Mouse (Mus musculus) splenic B cell, adult 2 months (primary cell): ENCODE data around the gene Tmem37.

ENCODE experiments used
- DNase-seq: peaks from one replicate; pipeline ENCODE4 v3.0.0-alpha.2; 2011; ENCODE audit warnings: low read depth, low spot score
- H3K27me3 ChIP-seq: 2 replicates; pipeline ENCODE4 v1.6.1; 2012; ENCODE audit warnings: mild to moderate bottlenecking, low read length, moderate library complexity, mixed read lengths; ENCODE audit not compliant: control insufficient read depth, poor library complexity, insufficient read depth, severe bottlenecking
- H3K36me3 ChIP-seq: 2 replicates; pipeline ENCODE4 v1.6.1; 2012; ENCODE audit warnings: mild to moderate bottlenecking, low read length, moderate library complexity, mixed read lengths; ENCODE audit not compliant: control insufficient read depth, poor library complexity, insufficient read depth, severe bottlenecking

Gene Tmem37

DNA sequence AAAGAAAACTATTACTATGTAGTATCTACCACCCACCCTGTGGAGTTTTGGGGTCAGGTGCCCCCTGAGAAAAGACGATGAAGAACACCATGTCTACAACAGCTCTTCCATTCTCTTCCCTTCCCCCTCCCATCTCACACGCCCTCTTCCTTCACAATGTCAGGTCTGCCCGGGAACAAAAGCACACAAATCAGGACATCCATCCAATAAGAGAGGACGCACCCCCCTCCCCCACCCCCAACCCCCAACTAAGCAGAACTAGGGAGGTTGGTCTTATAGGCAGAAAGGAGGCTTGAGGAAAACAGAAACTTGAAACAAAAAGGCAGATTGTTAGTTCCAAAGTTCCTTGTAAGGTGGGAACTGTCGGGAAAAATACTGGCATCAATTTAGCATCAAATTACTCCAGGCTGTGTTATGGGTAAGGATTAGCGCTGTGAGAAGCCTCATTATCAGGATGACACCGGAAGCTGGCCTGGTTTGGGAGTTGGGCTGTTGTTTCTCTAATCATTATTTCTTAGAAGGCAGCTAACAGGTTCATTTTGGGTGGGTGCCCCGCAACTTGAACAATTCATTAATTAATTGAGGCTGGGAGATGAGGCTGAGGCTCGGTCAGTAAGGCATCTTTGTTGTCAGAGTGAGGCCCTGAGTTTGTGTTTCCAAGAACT is 4.0 kb upstream of the Tmem37 start:
- H3K36me3 ChIP-seq, result no peaks in the 10 kb centered on the region
- H3K27me3 ChIP-seq, result no peaks in the 10 kb centered on the region
- DNase-seq, result no peak

DNA sequence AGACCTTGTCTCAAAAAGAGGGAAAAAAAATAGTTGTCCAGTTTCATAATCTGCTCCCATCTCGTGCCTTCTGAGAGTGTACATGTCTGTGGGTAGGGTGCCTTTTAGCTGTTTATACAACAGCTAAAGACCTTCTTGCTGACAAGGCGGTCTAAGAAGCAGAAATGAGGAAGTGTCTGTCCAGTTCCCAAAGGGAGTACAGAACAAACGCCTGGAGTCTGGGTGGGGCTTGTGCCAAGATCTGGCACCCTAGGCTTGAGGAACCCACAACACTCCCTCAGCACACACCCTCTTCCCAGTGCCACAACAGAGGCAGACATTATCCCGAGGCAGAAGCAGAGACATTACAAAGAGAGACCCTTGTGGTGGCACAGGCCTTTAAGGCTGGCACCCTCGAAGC is 1.6 kb upstream of the Tmem37 start:
- no peak for DNase-seq
- H3K36me3 ChIP-seq, result no peaks in the 10 kb centered on the region
- H3K27me3 ChIP-seq, result no peaks in the 10 kb centered on the region

DNA sequence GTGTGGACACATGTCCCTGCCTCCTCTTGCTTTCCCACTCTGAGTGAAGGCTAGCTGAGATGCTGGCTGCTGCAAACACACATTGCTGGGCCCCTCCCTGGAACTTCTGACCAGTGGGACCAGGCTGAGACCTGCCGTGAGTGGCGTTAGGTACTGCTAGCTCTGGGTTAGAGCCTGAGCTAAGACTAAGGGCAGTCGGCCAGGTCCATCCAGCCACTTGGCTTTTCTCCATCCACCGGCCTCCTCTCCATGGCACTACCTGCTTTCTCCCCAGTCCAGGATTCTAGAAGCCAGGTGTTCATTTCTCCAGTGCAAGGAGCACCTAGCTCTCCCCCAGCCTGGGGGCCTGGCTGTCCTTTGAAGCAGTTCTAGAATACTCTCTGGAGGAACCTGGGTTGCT is 1.1 kb upstream of the Tmem37 start:
- Histone ChIP-seq H3K27me3 (no peaks in the 10 kb centered on the region), H3K36me3 (no peaks in the 10 kb centered on the region)
- DNase-seq, result no peak

DNA sequence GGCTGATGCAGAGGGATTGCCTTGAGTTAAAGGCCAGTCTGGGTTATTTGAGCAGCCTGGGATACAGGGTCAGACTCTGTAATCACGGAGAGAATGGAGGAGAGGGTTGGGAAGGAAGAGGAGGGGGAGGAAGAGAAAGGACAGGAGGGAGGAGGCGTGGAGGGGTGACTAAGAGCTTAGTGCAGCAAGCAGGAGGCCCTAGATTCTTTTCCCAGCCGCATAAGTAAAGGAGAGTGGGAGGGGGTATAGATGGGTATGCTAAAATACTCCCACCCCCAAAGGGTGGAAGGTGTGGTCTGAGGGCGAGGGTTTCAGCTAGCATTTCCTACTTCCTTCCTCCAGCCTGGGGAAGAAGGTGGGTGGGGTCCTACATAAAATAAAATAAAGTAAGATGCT is 431 bp upstream of the Tmem37 start:
- DNase-seq, result no peak
- H3K27me3 ChIP-seq, result no peaks in the 10 kb centered on the region

DNA sequence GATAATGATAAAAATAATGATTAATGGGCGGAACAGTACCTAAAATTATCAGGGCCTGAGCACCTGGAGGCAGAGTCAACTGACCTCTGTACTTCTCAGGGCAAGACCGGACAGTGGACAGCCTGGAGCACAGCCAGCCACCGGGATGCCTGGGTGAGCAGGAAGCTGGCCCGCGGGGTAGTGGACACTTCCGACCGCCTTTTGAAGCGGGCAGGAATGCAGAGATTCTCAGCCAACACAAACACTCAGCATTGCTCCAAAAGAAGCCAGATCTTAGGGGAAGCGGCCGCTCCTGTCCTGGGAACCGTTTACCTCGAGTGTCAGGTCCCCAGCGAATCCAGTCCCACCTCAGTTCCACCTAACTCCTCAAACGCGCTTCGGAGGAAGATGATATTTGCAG is 974 bp downstream of the Tmem37 start:
- no peak for DNase-seq
- H3K27me3 ChIP-seq, result no peaks in the 10 kb centered on the region

More for the DNA sequence above, 431 bp upstream of the Tmem37 start:
- H3K36me3 ChIP-seq, result no peaks in the 10 kb centered on the region

DNA sequence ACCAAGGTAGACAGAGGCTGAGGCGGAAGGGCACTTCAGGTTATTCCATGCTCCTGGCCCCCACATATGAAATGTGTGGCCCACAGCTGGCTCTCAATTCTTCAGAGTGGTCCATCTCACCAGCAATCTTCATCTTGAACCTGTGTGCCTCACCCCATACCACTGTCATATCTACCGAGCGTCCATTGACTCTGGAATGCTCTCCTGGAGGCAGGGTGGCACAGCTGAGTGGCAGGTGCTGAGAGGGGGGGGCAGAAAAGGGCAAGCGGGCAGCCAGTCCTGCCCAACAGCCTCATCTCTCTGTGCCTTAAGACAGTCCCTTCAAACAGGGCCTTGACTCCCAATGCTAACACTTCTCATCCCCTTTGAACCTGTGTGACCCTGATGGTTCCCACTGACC is 2.7 kb downstream of the Tmem37 start:
- Histone ChIP-seq H3K27me3 (no peaks in the 10 kb centered on the region), H3K36me3 (no peaks in the 10 kb centered on the region)
- no peak for DNase-seq

More for the DNA sequence above, 974 bp downstream of the Tmem37 start:
- no peaks in the 10 kb centered on the region for H3K36me3 ChIP-seq

DNA sequence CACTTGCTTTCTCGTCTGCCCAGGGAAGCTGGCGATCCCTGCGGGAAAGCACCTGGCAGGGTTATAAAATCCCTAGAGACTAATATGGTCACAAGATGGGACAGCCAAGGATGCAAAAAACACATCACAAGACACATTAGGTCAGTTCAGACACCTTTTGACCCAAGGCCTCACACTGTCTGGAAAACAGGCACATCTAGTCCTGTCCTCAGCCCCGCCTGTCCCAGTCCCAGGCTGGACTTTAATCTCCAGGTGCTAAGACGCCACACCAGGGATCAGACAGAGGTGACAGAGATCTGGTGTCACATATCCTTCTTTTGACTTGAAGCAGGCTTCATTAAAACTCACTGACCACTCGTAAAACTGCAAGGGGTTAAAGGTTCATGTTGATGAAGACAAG is 3.7 kb downstream of the Tmem37 start:
- no peak for DNase-seq
- H3K27me3 ChIP-seq, result no peaks in the 10 kb centered on the region
- no peaks in the 10 kb centered on the region for H3K36me3 ChIP-seq

DNA sequence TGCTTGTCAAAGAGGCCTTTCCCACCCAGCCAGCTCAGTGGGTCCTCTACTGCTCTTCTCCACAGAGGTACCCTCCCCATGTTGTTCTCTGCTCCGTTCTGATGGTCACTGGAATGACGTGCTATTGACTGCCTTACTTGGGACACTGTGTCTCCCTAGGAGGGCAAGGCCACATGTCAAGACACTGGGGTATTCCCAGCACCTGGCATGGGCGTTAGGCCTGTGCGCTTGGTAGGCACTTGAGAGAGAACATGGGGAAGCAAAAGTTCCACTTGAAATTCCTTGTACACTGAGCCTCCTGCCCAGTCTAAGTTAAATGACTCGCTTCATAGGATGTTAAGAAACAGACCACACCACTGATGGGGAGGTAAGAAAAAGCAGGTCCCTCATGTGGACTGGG is 4.8 kb downstream of the Tmem37 start:
- DNase-seq, result no peak
- Histone ChIP-seq H3K36me3 (no peaks in the 10 kb centered on the region), H3K27me3 (no peaks in the 10 kb centered on the region)

DNA sequence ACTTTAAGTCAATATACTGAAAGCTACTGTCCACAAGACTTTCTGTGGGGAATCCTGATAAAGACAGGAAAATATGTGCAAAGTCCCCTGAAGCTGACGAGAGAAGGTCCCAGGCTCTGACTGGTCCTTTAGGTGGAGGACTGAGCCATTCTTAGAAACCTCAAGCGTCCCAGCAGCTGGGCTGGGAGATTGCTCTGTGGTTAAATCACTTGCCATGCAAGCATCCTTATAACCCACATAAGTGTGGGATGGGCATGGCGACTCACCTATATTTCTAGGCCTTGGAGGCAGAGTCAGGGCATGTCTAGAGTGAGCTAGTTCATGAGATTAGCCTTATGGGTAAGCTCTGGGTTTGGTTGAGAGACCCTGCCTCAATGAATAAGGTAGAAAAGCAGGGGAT is 7.2 kb downstream of the Tmem37 start:
- Histone ChIP-seq H3K36me3 (no peaks in the 10 kb centered on the region), H3K27me3 (no peaks in the 10 kb centered on the region)
- no peak for DNase-seq

DNA sequence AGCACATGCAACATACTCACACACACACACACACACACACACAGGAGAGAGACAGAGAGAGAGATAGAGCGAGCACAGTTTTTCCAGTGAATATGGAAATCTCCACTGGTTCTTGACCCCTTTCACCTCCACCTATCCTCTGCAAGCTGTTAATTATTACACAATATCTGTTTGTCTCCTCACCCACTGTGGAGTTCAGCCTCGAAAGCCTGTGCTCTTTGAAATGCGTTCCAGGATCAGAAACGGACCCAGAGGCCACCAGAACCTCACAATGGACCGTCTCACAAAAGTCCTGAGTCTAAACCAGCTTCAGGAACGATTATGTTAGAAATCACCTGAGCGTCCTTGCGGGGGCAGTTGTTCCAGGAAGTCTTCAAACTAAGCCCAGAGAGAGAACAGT is 7.7 kb downstream of the Tmem37 start:
- Histone ChIP-seq H3K27me3 (no peaks in the 10 kb centered on the region), H3K36me3 (no peaks in the 10 kb centered on the region)
- no peak for DNase-seq

DNA sequence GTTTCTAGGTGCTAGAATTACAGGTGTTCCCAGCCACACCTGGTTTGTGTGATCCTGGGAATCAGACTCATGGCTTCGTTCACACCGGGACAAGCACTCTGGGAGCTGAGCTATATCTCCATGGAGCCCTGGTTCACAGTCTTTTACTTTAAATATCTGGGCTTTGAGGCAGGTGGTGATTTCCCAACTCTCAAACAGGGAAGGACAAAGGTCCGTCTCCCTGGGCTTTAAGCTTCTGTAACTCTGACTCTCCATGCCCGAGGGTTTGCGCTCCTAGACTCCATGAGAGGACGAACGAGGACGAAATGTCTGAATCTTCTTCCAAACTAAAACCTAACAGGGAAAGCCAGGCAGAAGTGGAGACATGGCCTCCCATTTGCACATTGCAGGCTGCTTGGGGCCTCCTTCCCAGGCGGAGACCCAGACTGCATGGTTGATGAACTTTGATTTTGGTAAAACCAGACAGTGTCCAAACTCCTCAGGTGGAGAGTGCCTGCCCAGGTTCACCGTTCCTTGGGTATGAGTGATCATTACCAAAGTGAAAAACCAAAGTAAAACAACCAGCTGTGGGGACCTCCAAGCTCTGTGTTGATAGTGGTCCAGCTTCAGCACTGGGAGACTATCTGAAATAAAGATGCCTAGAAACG is 9.7 kb downstream of the Tmem37 start:
- DNase-seq, result no peak
- no peaks in the 10 kb centered on the region for H3K36me3 ChIP-seq
- H3K27me3 ChIP-seq, result no peaks in the 10 kb centered on the region

DNA sequence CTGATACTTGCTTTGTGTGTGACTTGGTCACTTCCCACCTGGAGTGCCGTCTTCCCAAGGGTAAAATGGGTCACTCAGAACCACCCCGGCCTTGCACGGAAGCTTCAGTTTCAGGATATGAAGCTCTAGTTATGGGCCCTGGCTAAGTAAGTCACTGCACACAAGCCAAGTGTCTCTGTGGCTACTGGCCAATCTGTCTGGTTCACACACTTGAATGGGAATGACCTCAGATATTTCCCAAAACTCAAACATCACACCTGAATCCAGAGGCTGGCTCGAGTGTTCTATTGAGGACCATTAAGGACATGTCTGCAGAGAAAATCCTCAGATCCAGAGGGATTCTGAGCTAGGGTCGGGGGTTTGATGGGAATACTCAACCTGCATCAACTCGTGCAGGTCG is 11.6 kb downstream of the Tmem37 start:
- Histone ChIP-seq H3K27me3 (no peaks in the 10 kb centered on the region), H3K36me3 (no peaks in the 10 kb centered on the region)
- no peak for DNase-seq

DNA sequence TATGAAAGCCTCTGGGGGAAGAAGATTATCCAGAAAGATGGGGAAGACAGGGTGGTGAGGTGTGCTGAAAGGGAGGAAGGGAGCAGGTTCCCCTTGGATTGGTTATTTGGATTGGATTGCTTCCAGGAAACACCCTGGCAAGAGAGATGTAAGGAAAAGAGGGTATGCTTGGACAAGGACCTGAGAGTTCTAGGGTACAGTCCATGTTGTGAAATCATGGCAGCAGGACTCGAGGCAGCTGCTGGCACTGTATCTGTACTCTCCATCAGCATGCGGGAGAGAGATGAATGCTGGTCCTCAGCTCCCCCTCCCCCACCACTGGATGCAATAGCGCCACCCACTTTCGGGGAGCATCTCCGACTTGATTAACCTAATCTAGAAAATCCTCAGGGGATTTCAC is 13.2 kb downstream of the Tmem37 start:
- Histone ChIP-seq H3K27me3 (no peaks in the 10 kb centered on the region), H3K36me3 (no peaks in the 10 kb centered on the region)
- DNase-seq, result no peak

DNA sequence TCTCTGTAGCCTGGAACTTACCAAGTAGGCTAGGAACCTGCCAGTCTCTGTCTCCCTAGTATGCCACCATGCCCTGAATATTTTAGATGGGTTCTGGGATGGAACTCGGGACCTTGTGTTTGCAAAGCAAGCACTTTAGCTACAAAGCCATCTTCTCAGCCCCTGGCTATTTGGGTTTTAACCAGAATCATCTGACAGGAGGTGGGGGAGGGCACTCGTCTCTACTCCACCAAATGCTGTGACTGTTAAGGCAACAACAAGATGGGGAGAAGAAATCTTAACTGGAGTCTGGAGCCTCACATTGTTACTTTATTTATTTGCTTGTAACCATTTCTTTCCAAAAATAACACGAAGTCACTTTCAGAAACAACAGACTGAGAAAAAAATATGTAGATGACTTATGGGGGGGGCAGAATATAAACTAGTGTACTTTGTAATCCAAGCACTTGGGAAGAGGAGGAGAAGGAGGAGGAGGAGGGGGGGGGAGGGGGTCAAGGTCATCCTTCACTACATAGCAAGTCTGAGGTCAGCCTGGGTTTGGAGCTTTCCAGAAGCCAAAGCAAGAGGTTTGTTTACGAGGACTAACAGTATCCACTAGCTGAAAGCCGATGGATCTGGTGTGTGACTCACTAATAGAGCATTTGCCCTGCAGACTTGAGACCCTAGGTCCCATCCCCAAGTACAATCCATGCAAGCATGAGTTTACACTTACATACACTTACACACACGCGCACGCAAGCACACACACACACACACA is 16.0 kb downstream of the Tmem37 start:
- DNase-seq, result no peak
- Histone ChIP-seq H3K36me3 (no peaks in the 10 kb centered on the region), H3K27me3 (no peaks in the 10 kb centered on the region)

DNA sequence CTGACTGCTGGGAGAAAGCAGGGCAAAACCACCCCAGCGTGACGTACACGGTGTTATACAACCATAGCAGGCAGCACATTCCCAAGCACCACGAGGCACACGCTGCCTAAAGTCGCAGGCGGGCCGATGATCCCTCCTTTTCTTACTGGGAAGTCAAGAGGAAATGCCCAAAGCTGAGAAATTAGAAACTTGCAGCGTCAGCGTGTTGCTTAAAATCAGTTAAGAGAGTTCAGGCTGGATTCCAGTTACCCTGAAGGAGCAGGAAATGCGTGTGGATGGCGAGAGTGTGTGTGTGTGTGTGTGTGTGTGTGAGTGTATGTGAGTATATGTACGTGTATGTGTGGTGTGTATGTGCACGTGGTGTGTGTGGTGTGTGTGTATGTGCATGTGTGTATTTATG is 16.8 kb downstream of the Tmem37 start:
- H3K27me3 ChIP-seq, result no peaks in the 10 kb centered on the region
- no peaks in the 10 kb centered on the region for H3K36me3 ChIP-seq
- no peak for DNase-seq
